Mouse (Mus musculus) left cerebral cortex, adult 8-10 months (tissue): Measurements from ENCODE around the gene Cldn3. TPM values are rescaled to one million over a fixed set of nuclear protein-coding genes. Genes with fewer than 3 reads are reported as not detected.

Source experiments
- DNase-seq, 2 experiments: peaks; one replicate each; pipeline ENCODE4 v3.0.0; 2022; ENCODE audit warnings: low spot score in 2 of 2
- total RNA-seq, 4 experiments: library from RNA; stranded (reverse); gene quantifications; 2 replicates each; pipeline ENCODE4 v1.2.4; 2022

The Cldn3 gene
- total RNA-seq, 4 experiments from 2014 or later, result 0.50 to 0.93 TPM; not detected in 2

GRCm38 (mm10) chr5:135034593-135034992 lies 48.6 kb downstream of the Cldn3 start:
- DNase-seq, result no peak

- peak in 1 of 2 experiments; percentile 87 for DNase-seq
Observed at GRCm38 (mm10) chr5:135035608-135036359, 49.8 kb downstream of the Cldn3 start.

Other genes with a start within 250 kb of the Cldn3 start
- gene Eln, start 238.9 kb upstream of the Cldn3 start, total RNA-seq, result 10 to 100 TPM in 1 of 4 experiments, 1 to 10 TPM in 3; 8.3 to 10.9 (median 8.8) TPM
- not detected for gene Tmem270, start 79.5 kb upstream of the Cldn3 start, total RNA-seq
- gene Cldn13, start 70.7 kb upstream of the Cldn3 start, total RNA-seq, result not detected
- 10 to 100 TPM in 3 of 4 experiments, 1 to 10 TPM in 1; 9.7 to 11.5 (median 11.1) TPM for gene Mettl27, start 53.8 kb upstream of the Cldn3 start, total RNA-seq
- gene Cldn4, start 39.3 kb upstream of the Cldn3 start, total RNA-seq, result not detected
- 10 to 100 TPM; 35.2 to 39.9 (median 36.7) TPM for gene Abhd11, start 22.9 kb downstream of the Cldn3 start, total RNA-seq
- gene Stx1a, start 37.3 kb downstream of the Cldn3 start, total RNA-seq, result 100 to 1,000 TPM; 239 to 271 (median 248) TPM
- gene Dnajc30, start 78.0 kb downstream of the Cldn3 start, total RNA-seq, result 10 to 100 TPM; 40.1 to 43.0 (median 42.0) TPM
- gene Bud23, start 78.7 kb downstream of the Cldn3 start, total RNA-seq, result 10 to 100 TPM; 39.2 to 51.0 (median 47.5) TPM
- gene Vps37d, start 92.1 kb downstream of the Cldn3 start, total RNA-seq, result 10 to 100 TPM; 29.0 to 31.4 (median 29.7) TPM
- 10 to 100 TPM in 1 of 4 experiments, 1 to 10 TPM in 3; 4.8 to 11.3 (median 7.4) TPM for gene Mlxipl, start 103.7 kb downstream of the Cldn3 start, total RNA-seq
- 10 to 100 TPM; 22.9 to 28.7 (median 27.5) TPM for gene Tbl2, start 163.4 kb downstream of the Cldn3 start, total RNA-seq
- gene Bcl7b, start 182.1 kb downstream of the Cldn3 start, total RNA-seq, result 10 to 100 TPM; 51.9 to 65.5 (median 57.1) TPM
- 10 to 100 TPM; 69.3 to 77.7 (median 73.6) TPM for gene Baz1b, start 201.1 kb downstream of the Cldn3 start, total RNA-seq